21 mouse cellular contexts compared by ENCODE assay signal in genomic region chr11:95390420-95390819, GRCm38 (mm10).
"Had no signal": no experiment of that assay in that cellular context is flagged by ENCODE, and none has a peak within 500 bp of the region (broad histone marks: within the 10 kb centered on the region; RNA-seq: fewer than 3 reads in every experiment).

No protein-coding gene starts in this region.

- H3K27me3 ChIP-seq: kidney, embryonic 15.5 days; limb, embryonic 12.5 days; limb, embryonic 15.5 days; neural tube, embryonic 13.5 days; stomach, embryonic 15.5 days had no signal

- H3K4me3 ChIP-seq: kidney, embryonic 15.5 days; limb, embryonic 12.5 days; limb, embryonic 15.5 days; myocyte; neural tube, embryonic 13.5 days; stomach, embryonic 15.5 days had no signal

- ATAC-seq: liver, postnatal 0 days; lung, postnatal 0 days; midbrain, embryonic 16.5 days had no signal

- H3K4me2 ChIP-seq: kidney, embryonic 15.5 days; limb, embryonic 12.5 days; limb, embryonic 15.5 days; liver, embryonic 11.5 days; lung, embryonic 14.5 days; neural tube, embryonic 13.5 days; stomach, embryonic 15.5 days had no signal

- H3K9ac ChIP-seq: kidney, embryonic 15.5 days; limb, embryonic 12.5 days; limb, embryonic 15.5 days; liver, embryonic 14.5 days; liver, postnatal 0 days; lung, embryonic 14.5 days; neural tube, embryonic 13.5 days; stomach, embryonic 15.5 days had no signal

- H3K9me3 ChIP-seq: kidney, embryonic 15.5 days; limb, embryonic 12.5 days; limb, embryonic 15.5 days; neural tube, embryonic 13.5 days; stomach, embryonic 15.5 days had no signal

- H3K27ac ChIP-seq: kidney, embryonic 15.5 days; limb, embryonic 12.5 days; limb, embryonic 15.5 days; liver, embryonic 14.5 days; macrophage; neural tube, embryonic 13.5 days; stomach, embryonic 15.5 days had no signal

- DNase-seq: kidney, adult 11 months; kidney, adult 8-10 months; kidney, postnatal 25 days; left cerebral cortex, postnatal 4 days; liver, postnatal 0 days; lung, embryonic 14.5 days; retina, postnatal 1 day; right cerebral cortex, postnatal 25 days; spleen, adult 18-20 months; thymus, postnatal 25 days had no signal
